Mouse (Mus musculus) thymus, postnatal 0 days (tissue): Measurements from ENCODE around the gene Ust. TPM values are rescaled to one million over a fixed set of nuclear protein-coding genes. Genes with fewer than 3 reads are reported as not detected.

Experiments used
- DNase-seq: peaks from one replicate; pipeline ENCODE4 v3.0.0-alpha.2; 2015; ENCODE audit warnings: low spot score
- polyA plus RNA-seq: library from polyadenylated mRNA; unstranded; fragments of >200 nt; fragmentation: Nextera tagmentation; extraction: Ambion mirVana; gene quantifications from 2 replicates; pipeline ENCODE4 v1.2.1, GENCODE M21; 2015

Ust gene
- polyA plus RNA-seq, 1 experiment from 2014 or later, result 3.1 TPM

DNA sequence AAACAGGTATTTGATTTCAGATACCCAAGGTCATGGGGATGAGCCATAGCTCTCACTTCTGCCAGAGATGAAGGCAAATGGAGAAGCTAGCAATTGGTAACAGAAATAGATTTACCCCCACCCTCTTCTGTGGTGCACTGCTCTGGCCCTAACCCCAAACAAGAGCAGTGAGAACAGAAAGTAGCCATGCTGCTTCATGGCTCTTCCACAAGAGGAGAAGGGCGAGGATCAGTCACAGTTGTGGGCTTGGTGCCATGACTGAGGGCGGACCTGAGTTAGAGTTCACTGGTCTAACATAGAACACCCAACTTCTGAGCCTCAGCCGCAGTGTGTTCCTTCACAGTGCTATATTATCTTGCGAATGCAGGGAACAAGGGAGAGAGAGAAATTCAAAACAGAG, 13.8 kb downstream of the Ust start:
- DNase-seq, result no peak

DNA sequence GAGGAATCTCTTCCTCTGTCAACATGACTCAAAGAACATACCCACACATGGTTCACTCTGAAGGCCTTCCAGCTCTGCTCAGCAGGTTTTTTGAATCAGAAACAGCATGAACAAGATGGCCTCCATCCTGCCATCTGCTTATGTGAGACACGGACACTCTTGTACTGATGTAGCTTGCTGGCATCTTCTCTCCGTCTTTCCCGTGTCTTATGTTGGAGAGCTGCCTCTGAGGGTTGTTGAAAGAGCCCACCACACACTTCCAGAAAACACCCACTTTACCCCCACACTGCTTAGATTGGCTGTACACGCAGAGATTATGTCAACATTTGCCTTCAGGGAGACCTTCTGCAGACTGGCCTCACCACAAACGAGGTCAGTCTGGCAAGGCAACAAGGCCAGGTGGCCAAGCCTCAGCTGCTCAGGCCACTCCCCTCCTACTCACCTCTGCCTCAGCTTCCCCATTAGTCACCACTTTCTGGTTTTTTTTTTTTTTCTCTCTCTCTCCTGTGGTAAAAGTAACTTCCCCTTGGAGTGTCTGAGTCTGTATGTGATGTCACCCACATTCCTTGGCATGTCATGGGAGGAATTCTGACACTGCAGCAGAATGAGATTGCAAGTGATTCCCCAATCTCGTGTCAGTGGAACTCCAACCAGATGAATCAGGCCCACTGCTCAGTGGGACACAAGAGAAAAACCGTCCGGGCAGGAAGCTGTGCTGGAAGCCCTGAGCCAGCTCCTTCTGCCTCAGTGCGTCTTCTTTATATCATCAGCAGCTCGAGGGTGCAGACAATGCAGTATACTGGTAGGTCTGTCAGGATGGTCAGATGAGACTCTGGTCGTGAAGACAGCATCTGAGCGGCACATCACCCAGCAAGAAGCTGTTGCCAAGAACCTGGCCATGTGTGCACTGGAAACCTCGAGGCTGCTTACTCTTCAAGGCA, 19.4 kb downstream of the Ust start:
- no peak for DNase-seq

DNA sequence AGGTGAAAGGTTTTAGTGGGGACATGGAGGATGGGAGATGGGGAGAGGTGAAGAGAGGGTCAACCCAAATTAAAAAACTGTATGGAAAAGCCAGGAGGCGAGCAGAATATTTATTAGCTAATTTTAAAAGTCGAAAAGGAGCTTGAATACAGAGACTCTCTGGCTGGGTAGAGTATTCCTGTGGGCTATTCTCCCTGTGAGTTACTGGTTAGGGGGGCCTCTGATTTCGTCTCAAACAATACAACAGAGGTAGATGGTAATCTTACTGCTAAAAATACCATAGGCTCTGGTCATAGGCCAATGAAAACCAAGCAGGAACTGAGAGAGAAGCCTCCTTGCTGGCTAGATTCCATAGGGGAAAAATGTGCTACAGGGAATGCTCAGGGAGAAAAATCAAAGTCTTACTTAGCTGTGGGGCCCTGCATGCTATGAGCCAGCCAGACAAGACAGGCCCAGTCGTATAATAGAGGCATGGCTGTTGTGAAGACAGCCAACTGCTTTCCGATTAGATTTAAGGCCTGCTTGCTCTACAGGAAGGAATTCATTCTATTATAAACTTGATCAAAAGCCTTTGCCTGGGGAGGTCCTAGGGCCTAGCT, 23.0 kb downstream of the Ust start:
- no peak for DNase-seq

DNA sequence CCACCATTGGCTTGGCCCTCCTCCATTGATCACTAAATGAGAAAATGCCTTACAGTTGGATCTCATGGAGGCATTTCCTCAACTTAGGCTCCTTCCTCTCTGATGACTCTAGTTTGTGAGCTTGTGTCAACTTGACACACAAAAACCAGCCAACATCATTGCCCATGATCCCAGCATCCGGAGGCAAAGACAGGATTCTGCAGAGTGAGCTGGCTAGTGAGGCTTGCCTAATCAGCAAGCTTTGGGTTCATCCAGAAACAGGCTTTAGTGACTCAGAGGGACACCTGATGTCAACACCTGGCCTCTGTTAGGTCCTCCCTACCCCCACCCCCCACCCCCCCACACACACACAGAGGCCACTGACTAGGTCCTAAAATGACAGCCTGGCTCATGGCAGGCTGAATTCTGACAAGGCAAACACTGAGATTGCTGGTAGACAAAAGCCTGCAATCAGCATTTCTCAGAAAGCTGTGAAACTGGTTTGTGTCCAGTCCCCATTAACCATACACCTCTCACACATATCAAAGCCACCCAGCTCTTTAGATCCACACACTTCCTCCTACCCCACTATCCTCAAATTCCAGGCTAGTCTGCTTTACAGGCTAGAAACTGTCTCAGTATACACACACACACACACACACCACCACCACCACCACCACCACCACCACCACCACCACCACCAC, 26.6 kb downstream of the Ust start:
- no peak for DNase-seq

DNA sequence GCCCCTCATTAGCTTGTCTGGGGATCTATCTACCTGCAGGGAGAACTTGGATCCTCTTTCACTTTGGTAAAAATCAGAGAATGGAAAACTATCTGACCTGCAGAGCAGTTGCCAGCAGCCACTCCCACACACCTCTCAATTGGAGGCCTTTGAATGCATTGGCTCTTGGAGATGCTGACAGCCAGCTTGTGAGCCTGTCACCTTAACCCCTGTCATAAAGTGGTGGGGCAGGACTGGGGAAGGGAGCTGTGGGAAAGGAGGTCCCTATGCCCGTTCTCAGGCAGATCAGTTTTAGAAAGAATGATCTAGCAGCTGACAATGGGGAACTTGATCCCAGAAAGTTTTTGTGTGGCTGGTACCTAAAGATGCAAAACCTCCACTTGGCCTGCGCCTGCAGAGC, 31.2 kb downstream of the Ust start:
- DNase-seq, result no peak

DNA sequence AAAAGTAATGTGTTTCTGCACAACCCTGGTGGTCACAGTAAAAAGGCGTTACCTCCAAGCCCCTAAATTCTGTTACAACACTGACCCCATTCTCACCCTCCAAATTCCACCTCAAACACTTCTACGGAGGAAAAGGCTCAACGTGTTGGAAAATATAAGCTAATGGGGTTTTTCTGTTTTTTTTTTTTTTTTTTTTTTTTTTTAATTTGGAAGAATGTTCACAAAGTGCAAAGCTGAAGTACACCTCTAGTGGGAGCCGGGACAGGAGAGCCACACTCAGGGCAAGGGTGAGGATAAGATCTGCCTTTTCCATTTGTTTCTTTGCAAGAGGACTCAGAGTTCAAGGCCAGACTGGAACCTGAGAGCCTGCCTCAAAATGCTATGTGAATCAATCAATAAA, 34.1 kb downstream of the Ust start:
- DNase-seq, result no peak

DNA sequence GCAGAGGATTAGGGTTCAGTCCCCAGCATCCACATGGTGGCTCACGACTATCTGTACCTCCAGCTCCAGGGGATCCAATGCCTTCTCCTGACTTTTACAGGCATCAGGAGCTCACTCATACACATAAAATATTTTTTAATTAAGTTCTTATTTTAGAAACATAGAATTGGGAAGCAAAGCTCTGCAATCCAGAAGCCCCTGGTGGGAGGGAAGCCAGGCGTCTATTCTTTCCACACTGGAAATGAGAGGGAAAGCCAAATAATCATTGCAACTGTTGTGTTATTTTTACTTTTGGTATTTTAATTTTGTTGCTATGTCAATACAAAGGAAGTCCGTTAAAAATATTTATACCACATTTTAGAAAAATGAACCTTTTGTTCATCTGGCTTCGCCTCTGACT, 35.8 kb downstream of the Ust start:
- DNase-seq, result no peak

DNA sequence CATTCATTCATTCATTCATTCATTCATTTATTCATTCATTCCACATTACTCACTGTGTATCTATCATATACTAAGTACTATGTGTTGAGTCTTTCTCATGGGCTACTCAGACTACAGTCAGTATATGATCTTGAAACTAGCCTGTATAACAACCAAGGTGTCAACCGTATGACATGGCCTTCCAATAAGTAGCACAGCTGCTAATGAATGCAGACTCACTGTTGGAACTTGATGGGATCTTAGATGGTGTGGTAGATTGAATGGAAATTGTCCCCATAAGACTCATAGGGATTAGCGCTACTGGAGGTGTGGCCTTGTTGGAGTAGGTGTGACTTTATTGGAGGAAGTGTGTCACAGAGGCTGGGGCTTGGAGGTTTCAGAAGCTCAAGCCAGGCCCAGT, 38.8 kb downstream of the Ust start:
- DNase-seq, result no peak

DNA sequence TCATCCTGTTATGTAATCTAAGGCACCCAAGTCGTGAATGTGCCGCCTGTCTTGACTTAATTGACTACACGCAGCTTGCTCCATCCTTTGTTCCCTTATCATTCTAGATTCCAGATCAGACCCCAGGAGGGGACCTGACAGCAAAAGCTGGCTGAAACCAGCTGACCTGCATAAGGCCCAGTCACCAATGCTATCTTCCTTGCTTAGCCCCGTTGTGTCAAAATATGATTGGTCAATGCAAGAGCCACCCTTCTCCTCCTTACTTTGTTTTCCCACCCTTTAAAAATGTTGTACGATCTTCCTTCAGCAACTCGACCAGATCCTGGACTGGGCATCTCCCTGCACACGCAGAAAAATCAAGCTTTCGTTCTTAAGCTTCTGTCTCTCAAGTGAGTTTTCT, 40.7 kb downstream of the Ust start:
- DNase-seq, result no peak

DNA sequence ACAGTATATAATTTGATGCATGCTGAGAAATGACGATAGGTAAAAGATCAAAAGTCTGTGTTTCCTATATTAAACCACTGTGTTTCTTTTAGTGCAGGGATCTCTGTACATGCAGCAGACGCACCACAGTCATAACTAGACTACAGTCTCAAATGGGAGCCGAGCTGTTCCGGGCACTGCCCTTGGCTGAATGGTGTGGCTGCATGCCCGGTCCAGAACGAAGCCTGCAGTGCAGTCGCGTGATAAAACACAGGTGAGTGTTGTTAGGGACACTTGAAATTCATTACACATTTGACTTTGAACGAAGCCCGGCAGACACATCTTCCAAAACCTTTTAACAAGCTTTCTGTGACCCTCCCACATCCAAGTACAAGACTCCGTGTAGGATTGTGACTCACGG, 46.6 kb downstream of the Ust start:
- no peak for DNase-seq

DNA sequence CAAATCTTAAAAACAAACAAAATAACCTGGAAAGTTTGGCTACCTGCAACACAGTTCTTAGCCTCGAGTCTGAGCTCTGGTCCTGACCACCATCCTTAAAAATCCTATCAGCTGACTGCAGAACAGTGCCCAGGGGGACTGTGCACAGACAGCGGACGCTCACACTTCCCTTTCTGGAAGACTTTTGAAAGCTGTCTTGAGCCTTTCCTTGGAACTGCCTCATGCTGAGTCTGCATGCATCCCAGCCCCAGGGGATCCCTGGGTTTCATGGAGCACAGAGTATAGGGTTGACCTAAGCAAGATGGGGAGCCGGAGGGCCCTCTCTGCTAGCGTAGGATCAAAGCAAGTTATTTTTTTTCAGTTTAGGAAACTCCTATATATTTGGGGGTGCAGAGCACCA, 47.6 kb downstream of the Ust start:
- DNase-seq, result no peak

DNA sequence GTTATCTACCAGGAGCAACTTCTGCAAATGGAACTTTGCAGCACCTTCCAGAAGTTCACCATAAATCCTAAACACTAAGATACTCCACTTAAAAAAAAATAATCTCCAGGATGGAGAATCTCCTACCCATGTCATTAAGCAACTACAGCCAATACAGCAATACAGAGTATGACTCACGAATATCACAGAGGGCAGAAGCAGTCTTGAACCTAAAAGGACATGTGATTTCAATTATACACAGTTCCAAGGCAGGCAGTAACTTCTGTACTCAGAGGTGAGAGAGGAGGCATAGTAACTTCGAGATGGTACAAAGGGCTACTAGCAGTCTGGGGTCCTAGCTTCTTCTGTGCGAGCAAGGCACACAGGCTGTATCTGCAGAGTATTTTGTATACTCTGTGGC, 49.1 kb downstream of the Ust start:
- no peak for DNase-seq

DNA sequence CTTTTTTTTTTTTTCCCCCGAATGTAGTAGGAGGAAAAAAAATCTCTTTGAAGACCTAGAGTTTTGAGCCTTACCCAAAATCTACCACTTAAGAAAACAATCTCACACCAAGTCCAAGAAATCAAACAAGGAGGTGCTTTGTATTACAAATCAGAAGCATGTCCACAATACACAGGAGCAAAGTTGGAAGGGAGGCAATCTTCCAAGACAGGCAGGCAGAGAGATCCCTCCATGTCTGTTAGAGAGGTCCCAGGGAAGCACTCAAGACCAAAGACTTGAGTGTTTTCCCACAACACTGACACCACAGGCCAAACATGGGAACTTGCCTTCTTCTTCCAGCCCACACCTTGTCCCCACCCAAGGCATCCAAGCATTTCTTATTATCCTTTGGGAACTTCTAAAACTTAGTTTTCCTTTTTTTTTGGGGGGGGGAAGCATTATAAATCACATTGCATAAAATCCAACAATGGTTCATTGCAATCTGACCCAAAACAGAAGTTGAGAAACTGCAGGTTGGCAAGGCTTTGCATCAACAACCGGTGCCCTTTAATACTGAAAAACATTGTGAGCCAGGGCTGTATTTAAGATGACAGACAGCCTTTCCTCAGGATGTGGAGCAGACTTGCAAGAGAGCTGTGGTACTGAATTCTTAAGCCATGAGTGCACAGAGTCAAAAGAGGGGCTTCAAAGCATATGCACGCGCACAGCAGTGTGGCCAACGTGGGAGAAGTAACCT, 49.8 kb downstream of the Ust start:
- no peak for DNase-seq

DNA sequence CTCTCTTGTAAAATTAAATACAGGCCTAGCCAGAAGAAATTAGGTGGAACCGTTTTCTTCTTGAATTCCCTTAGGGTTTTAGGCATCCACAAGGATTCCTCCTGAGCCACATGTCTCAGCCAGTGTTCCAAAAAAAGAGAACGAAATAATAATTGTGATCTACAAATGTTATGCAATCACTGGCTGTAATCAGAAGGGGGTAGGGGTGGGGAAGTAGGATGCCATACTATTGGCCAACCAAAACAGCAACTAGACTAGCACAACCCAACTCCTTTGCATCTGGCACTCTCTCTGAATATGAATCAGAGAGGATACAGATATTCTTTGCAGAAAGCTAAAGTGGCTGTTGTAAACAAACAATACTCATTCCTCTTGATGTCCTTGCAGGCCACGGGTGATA, 52.7 kb downstream of the Ust start:
- DNase-seq, result no peak

DNA sequence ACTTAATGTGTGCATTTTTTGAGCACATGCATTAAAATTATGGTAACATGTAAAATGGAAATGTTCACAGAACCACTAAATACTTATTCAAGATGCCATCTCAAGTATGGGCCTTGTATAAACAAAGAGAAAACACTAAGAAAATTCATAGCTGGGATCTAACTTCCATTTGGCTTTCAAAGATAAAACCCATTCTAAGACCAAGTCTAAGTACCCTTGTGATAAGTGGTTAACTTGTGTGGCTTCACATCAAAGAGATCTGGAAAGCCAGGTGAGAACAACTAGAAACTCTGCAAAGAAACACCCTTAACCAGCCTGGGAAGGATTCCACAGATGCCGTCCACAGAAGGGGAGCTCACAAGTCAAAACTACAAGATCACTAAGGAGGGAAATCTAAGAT, 53.4 kb downstream of the Ust start:
- DNase-seq, result no peak

DNA sequence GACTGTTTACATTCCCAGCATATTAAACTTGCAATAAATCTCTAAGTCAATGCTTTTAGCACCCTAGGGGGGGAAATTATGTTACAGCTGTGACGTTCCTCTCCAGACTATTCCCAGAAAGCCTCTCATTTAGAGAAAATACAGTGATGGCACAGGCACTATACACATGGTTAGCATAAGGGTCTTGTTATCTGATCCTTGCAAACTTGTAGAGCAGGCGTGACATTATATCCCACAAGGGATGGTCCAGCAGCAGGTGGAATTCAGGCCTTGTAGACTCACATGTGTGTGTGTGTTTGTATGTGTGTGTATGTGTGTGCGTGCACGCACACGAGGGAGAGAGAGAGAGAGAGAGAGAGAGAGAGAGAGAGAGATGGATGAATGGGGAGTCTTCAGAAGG, 57.3 kb downstream of the Ust start:
- DNase-seq, result no peak

DNA sequence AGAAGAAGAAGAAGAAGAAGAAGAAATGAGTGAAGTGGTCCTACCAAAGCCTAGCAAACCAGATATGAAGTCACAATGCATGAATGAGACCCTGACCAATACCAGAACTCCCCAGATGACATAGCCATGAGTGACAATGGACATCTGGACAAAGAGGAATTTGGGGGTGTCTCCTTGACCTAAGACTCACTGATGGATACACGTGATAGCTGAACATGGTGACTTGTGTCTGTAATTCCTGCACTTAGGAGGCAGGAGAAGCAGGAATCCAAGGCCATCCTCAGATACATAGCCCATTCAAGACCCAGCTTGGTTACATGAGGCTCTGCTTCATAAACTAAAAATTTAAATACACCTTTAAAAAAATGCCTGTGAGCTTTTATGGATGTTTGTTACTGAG, 63.9 kb downstream of the Ust start:
- no peak for DNase-seq

DNA sequence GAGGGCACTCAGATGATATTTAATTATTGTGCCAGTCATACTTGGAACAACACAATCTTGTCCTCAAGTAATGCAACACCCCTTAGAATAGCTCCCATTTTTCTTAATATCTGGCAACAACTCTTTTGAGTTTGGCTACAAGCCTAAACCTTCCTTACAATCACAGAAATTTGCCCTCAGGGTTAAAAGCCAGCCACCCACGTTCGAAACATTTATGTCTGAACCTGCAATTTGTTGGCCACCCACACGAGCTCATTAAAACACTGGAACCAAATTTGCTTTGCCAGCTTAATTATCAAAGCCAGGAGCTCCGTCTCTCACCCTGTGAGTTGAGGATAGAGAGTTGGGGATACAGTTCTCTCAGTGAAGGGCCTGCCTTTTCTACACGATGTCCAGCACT, 70.9 kb downstream of the Ust start:
- DNase-seq, result no peak

DNA sequence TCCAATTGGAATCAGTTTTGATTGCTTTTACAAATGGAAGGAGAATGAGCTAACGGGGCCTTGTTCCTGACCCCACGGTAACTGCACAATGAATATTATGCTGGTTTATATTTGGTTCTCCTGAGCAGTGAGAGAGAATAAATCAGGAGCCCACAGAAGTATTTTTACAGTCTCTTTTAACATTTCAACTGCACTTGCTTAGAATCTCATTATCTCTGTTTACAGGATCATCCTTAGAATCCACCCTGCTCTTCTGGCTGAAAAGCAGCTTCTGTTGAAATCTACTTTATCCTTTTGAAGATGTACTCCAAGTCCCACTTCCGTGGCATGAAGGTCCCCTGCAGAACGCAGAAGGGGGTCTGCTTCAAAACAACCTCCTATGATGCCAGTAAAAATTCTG, 71.7 kb downstream of the Ust start:
- DNase-seq, result no peak

DNA sequence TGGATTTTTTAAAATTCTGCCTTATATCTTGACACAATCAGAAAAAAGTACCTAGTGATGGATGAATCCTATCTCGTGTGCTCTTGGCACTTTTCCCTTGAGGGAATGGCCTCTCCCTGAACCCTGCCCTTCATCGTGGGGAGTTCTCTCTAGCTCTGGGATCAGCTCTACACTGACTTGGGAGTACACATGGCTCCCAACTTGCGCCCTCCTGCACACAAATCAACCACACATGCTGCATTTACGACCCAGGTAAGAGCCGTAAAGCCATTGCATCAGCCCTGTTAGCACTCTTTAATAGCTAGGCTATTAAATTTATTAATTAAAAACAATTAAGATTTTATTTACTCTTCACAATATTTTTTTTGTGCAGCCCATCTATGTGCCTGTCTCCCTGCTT, 74.6 kb downstream of the Ust start:
- DNase-seq, result no peak

DNA sequence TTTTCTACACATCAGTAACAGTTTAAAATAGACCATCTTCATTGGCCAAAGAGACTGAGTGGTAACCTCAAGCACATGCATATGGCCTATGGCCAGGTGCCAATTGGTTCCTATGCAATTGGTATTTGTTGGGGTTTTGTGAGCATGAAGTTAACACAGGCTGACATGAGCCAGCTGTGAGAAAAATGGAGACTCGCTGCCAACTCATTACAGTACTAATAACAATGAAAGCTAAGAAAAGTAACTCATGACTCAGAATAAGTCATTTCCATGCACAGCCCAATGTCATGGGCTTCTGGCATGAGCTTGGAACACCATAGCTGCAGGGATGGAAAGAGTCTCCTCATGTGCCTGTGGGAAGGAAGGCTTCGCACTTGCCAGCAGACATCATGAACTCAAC, 86.8 kb downstream of the Ust start:
- DNase-seq, result no peak
